Mouse (Mus musculus): Measurements from ENCODE around the gene Rbl1.

Rbl1 gene

GRCm38 (mm10) chr2:157204366-157205218 is at the start of gene Rbl1:
Gene Rbl1 (minus strand): TSS chr2:157204534.
- peak; percentile 21; the same call in 1 of the 2 replicates for TF ChIP-seq GATA4 (IDR thresholded peaks at IDR 0.05; ENCODE audit: insufficient replicate concordance, low read length)

GRCm38 (mm10) chr2:157248111-157248510 is 43.8 kb upstream of the Rbl1 start:
- TF ChIP-seq GATA4 (IDR thresholded peaks at IDR 0.05; ENCODE audit: insufficient replicate concordance, low read length), result no peak

GRCm38 (mm10) chr2:157245603-157246002 is 41.3 kb upstream of the Rbl1 start:
- TF ChIP-seq GATA4 (IDR thresholded peaks at IDR 0.05; ENCODE audit: insufficient replicate concordance, low read length), result no peak

- no peak for TF ChIP-seq GATA4 (IDR thresholded peaks at IDR 0.05; ENCODE audit: insufficient replicate concordance, low read length)
Measured at GRCm38 (mm10) chr2:157245001-157245400, 40.7 kb upstream of the Rbl1 start.

GRCm38 (mm10) chr2:157235946-157236345 is 31.6 kb upstream of the Rbl1 start:
- TF ChIP-seq GATA4 (IDR thresholded peaks at IDR 0.05; ENCODE audit: insufficient replicate concordance, low read length), result no peak

- no peak for TF ChIP-seq GATA4 (IDR thresholded peaks at IDR 0.05; ENCODE audit: insufficient replicate concordance, low read length)
Measured at GRCm38 (mm10) chr2:157220108-157220507, 15.8 kb upstream of the Rbl1 start.

- no peak for TF ChIP-seq GATA4 (IDR thresholded peaks at IDR 0.05; ENCODE audit: insufficient replicate concordance, low read length)
Measured at GRCm38 (mm10) chr2:157211731-157212130, 7.4 kb upstream of the Rbl1 start.

- no peak for TF ChIP-seq GATA4 (IDR thresholded peaks at IDR 0.05; ENCODE audit: insufficient replicate concordance, low read length)
Measured at GRCm38 (mm10) chr2:157203459-157204365, 622 bp downstream of the Rbl1 start.

- no peak for TF ChIP-seq GATA4 (IDR thresholded peaks at IDR 0.05; ENCODE audit: insufficient replicate concordance, low read length)
Measured at GRCm38 (mm10) chr2:157203026-157203425, 1.3 kb downstream of the Rbl1 start.

GRCm38 (mm10) chr2:157202361-157202760 is 2.0 kb downstream of the Rbl1 start:
- no peak for TF ChIP-seq GATA4 (IDR thresholded peaks at IDR 0.05; ENCODE audit: insufficient replicate concordance, low read length)

GRCm38 (mm10) chr2:157201081-157201830 is 3.1 kb downstream of the Rbl1 start:
- no peak for TF ChIP-seq GATA4 (IDR thresholded peaks at IDR 0.05; ENCODE audit: insufficient replicate concordance, low read length)

- no peak for TF ChIP-seq GATA4 (IDR thresholded peaks at IDR 0.05; ENCODE audit: insufficient replicate concordance, low read length)
Measured at GRCm38 (mm10) chr2:157190651-157191050, 13.7 kb downstream of the Rbl1 start.

GRCm38 (mm10) chr2:157187223-157187622 is 17.1 kb downstream of the Rbl1 start:
- no peak for TF ChIP-seq GATA4 (IDR thresholded peaks at IDR 0.05; ENCODE audit: insufficient replicate concordance, low read length)

GRCm38 (mm10) chr2:157186504-157186903 is 17.8 kb downstream of the Rbl1 start:
- no peak for TF ChIP-seq GATA4 (IDR thresholded peaks at IDR 0.05; ENCODE audit: insufficient replicate concordance, low read length)

- no peak for TF ChIP-seq GATA4 (IDR thresholded peaks at IDR 0.05; ENCODE audit: insufficient replicate concordance, low read length)
Measured at GRCm38 (mm10) chr2:157185022-157185660, 19.2 kb downstream of the Rbl1 start.

Data from liver, adult (tissue).